Mouse (Mus musculus): ENCODE results near the gene Zfp444. TPM values are rescaled to one million over a fixed set of nuclear protein-coding genes. Genes with fewer than 3 reads are reported as not detected.

The Zfp444 gene
- polyA plus RNA-seq (2014; fragmentation: Nextera tagmentation; extraction: Ambion mirVana) = 43.5 and 52.4 TPM in 2 replicates

DNA sequence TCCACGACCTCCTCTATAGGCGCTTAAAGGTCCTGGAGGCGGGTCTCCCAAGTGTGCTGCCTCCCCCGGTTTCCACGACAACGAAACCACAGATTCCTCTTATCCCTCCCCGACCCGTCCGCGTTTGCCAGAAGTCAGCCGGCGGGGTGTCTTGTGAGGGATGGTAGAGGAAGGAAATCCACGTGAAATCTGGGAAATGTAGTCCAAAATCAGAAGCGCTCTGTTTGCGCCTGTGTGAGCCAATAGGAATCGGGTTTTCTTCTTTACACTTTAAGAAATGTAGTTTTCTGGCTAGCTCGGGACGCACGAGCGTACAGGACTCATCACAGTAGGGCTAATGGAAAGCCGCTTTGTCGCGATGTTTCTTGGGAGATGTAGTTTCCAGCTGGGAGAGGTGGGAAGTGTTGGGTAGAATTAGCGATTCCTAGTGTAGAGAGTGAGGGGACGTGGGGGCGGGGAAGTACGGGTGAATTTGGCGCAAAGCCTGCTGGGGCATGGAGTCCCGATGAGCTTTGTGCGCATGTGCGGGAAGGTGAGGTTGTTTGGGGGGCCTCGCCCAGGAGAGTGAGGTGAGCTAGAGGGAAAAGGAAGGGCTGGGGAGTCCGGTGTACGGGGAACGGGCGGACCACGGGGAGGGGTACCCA lies at the start of gene Zfp444:
Gene Zfp444 (plus strand): TSS at position 221 of the 644 bp plus-strand sequence.
- H3K27ac ChIP-seq (ENCODE audit: low read length) = peak within 1 kb of the TSS; percentile 76
- H3K4me3 ChIP-seq (ENCODE audit: low read depth, low read length) = peak within 1 kb of the TSS; percentile 60
- WGBS = under 1% methylated on average over 37 of the region's 37 CpGs
- peaks cover 7% of the 10 kb centered on the region; the same call in 1 of the 2 replicates for H3K4me1 ChIP-seq (ENCODE audit: control insufficient read depth, insufficient read depth, low read length)
- no peaks in the 10 kb centered on the region for H3K9me3 ChIP-seq (ENCODE audit: control insufficient read depth, low read depth, low read length)
- peak within 1 kb of the TSS; percentile 87 for H3K4me2 ChIP-seq (replicated peaks; ENCODE audit: low read depth, low read length)
- no peaks in the 10 kb centered on the region for H3K27me3 ChIP-seq (ENCODE audit: control insufficient read depth, insufficient read depth, low read length)
- ATAC-seq (ENCODE audit: insufficient number of reproducible peaks, insufficient read depth, low FRiP score, low read depth) = peak; percentile 97
- peak within 1 kb of the TSS; percentile 64 for H3K9ac ChIP-seq (replicated peaks; ENCODE audit: low read depth, low read length)
- H3K36me3 ChIP-seq (ENCODE audit: control insufficient read depth, insufficient read depth, low read length) = peaks cover 4% of the 10 kb centered on the region; the same call in 1 of the 2 replicates

DNA sequence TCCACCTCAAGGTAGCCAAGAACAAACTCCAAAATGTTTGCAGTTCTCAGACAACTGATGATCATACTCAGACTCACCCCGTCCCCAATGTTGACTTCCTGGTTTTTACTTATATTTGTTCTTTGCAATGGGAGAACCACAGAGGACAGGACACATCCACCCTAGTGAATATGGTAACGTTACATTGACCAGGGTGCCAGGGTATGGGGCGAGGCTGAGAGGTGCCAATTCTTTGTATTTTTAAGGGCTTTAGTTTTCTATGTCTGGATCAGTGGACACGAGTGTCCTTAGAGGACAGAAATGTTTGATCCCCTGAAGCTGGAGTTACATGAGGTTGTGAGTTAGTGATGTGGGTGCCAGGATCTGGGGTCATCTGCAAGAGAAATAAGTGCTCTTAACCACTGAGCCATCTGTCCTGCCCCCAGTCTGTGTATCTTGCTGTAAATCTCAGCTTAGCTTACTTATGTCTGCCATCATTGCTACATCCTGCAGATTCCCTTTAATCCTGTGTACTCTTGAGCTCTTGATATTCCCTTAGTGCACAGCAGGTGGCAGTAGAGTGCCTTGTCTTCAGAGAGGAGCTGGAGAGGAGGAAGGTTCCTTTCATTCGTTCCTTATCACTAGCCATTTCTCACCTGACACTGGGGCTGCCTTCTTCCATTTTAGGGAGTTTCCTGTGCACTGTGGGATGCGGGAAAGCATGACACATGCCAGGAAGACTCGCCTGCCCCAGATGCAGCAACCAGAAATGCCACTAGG lies 45.2 kb upstream of the Zfp444 start:
- H3K36me3 ChIP-seq (ENCODE audit: control insufficient read depth, insufficient read depth, low read length) = peaks cover 3% of the 10 kb centered on the region
- no peak overlapping the region for H3K27ac ChIP-seq (ENCODE audit: low read length)
- 36% methylated on average over 7 of the region's 7 CpGs for WGBS
- H3K9me3 ChIP-seq (ENCODE audit: control insufficient read depth, low read depth, low read length) = peaks cover 3% of the 10 kb centered on the region; the same call in 1 of the 2 replicates
- no peak overlapping the region for H3K4me2 ChIP-seq (replicated peaks; ENCODE audit: low read depth, low read length)
- ATAC-seq (ENCODE audit: insufficient number of reproducible peaks, insufficient read depth, low FRiP score, low read depth) = peak; percentile 59
- H3K27me3 ChIP-seq (ENCODE audit: control insufficient read depth, insufficient read depth, low read length) = no peaks in the 10 kb centered on the region
- H3K4me3 ChIP-seq (ENCODE audit: low read depth, low read length) = no peak overlapping the region
- no peak overlapping the region for H3K9ac ChIP-seq (replicated peaks; ENCODE audit: low read depth, low read length)
- no peaks in the 10 kb centered on the region for H3K4me1 ChIP-seq (ENCODE audit: control insufficient read depth, insufficient read depth, low read length)

DNA sequence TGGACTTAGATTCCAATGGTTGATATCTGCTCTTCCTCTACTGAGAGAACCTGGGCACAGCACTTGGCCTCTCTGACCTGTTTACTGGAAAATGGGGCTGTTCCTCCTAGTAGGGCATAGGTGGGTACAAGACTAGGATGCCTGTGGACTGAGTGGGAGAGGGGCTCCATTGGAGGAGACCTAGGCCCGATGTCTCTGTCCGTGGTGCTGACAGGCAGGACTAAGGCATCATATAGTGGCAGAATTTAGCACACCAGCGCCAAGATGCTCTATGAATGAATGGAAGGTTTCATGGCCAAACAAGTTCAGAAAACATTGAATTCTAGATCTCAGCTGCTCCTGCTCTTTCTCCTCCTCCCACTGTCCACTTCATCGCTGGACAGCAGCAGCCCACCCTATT lies 41.7 kb upstream of the Zfp444 start:
- H3K9ac ChIP-seq (replicated peaks; ENCODE audit: low read depth, low read length) = no peak overlapping the region
- H3K9me3 ChIP-seq (ENCODE audit: control insufficient read depth, low read depth, low read length) = peaks cover 14% of the 10 kb centered on the region; the same call in 1 of the 2 replicates
- no peak for ATAC-seq (ENCODE audit: insufficient number of reproducible peaks, insufficient read depth, low FRiP score, low read depth)
- no peaks in the 10 kb centered on the region for H3K4me1 ChIP-seq (ENCODE audit: control insufficient read depth, insufficient read depth, low read length)
- no peak overlapping the region for H3K4me2 ChIP-seq (replicated peaks; ENCODE audit: low read depth, low read length)
- WGBS = 35% methylated on average over 4 of the region's 4 CpGs
- peaks cover 19% of the 10 kb centered on the region for H3K36me3 ChIP-seq (ENCODE audit: control insufficient read depth, insufficient read depth, low read length)
- H3K27ac ChIP-seq (ENCODE audit: low read length) = no peak overlapping the region
- no peaks in the 10 kb centered on the region for H3K27me3 ChIP-seq (ENCODE audit: control insufficient read depth, insufficient read depth, low read length)
- no peak overlapping the region for H3K4me3 ChIP-seq (ENCODE audit: low read depth, low read length)

GRCm38 (mm10) chr7:6132646-6133045 lies 39.4 kb upstream of the Zfp444 start:
- no peak for ATAC-seq (ENCODE audit: insufficient number of reproducible peaks, insufficient read depth, low FRiP score, low read depth)
- Histone ChIP-seq H3K4me2 (replicated peaks; ENCODE audit: low read depth, low read length) (no peak overlapping the region), H3K4me3 (ENCODE audit: low read depth, low read length) (no peak overlapping the region), H3K36me3 (ENCODE audit: control insufficient read depth, insufficient read depth, low read length) (peaks cover 19% of the 10 kb centered on the region), H3K4me1 (ENCODE audit: control insufficient read depth, insufficient read depth, low read length) (no peaks in the 10 kb centered on the region), H3K9ac (replicated peaks; ENCODE audit: low read depth, low read length) (no peak overlapping the region), H3K27ac (ENCODE audit: low read length) (no peak overlapping the region), H3K27me3 (ENCODE audit: control insufficient read depth, insufficient read depth, low read length) (no peaks in the 10 kb centered on the region), H3K9me3 (ENCODE audit: control insufficient read depth, low read depth, low read length) (peaks cover 14% of the 10 kb centered on the region; the same call in 1 of the 2 replicates)
- 86% methylated on average over 30 of the region's 30 CpGs for WGBS

DNA sequence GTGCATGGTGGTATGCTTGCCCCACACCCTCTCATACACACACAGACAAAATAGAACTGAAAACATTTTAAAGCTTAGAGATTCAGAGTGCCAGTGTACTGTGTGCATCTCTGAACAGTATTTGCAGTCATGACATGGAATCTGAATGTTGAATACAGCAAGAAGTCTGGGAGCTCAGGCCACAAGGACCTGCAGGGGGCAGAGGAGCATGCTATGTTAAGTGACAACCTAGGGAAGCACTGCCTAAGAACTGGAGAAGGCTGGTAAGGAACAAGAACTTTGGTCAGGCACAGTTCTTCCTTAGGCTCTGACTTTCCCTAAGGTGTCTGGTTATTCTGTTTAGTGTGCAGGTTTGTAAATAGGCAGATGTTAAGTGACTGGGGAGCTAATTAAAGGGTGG lies 35.5 kb upstream of the Zfp444 start:
- H3K4me1 ChIP-seq (ENCODE audit: control insufficient read depth, insufficient read depth, low read length) = no peaks in the 10 kb centered on the region
- H3K36me3 ChIP-seq (ENCODE audit: control insufficient read depth, insufficient read depth, low read length) = peaks cover 24% of the 10 kb centered on the region
- H3K27ac ChIP-seq (ENCODE audit: low read length) = no peak overlapping the region
- ATAC-seq (ENCODE audit: insufficient number of reproducible peaks, insufficient read depth, low FRiP score, low read depth) = no peak
- no peaks in the 10 kb centered on the region for H3K27me3 ChIP-seq (ENCODE audit: control insufficient read depth, insufficient read depth, low read length)
- peaks cover 14% of the 10 kb centered on the region; the same call in 1 of the 2 replicates for H3K9me3 ChIP-seq (ENCODE audit: control insufficient read depth, low read depth, low read length)
- H3K4me2 ChIP-seq (replicated peaks; ENCODE audit: low read depth, low read length) = no peak overlapping the region
- H3K9ac ChIP-seq (replicated peaks; ENCODE audit: low read depth, low read length) = no peak overlapping the region
- H3K4me3 ChIP-seq (ENCODE audit: low read depth, low read length) = no peak overlapping the region

GRCm38 (mm10) chr7:6139295-6139694 lies 32.7 kb upstream of the Zfp444 start:
- no peak for ATAC-seq (ENCODE audit: insufficient number of reproducible peaks, insufficient read depth, low FRiP score, low read depth)
- Histone ChIP-seq H3K4me1 (ENCODE audit: control insufficient read depth, insufficient read depth, low read length) (no peaks in the 10 kb centered on the region), H3K4me3 (ENCODE audit: low read depth, low read length) (no peak overlapping the region), H3K4me2 (replicated peaks; ENCODE audit: low read depth, low read length) (no peak overlapping the region), H3K27ac (ENCODE audit: low read length) (no peak overlapping the region), H3K9ac (replicated peaks; ENCODE audit: low read depth, low read length) (no peak overlapping the region), H3K36me3 (ENCODE audit: control insufficient read depth, insufficient read depth, low read length) (peaks cover 10% of the 10 kb centered on the region; the same call in 1 of the 2 replicates), H3K9me3 (ENCODE audit: control insufficient read depth, low read depth, low read length) (no peaks in the 10 kb centered on the region), H3K27me3 (ENCODE audit: control insufficient read depth, insufficient read depth, low read length) (no peaks in the 10 kb centered on the region)
- 59% methylated on average over 3 of the region's 3 CpGs for WGBS

GRCm38 (mm10) chr7:6143991-6144531 lies 28.0 kb upstream of the Zfp444 start:
- no peak overlapping the region for H3K9ac ChIP-seq (replicated peaks; ENCODE audit: low read depth, low read length)
- no peak for ATAC-seq (ENCODE audit: insufficient number of reproducible peaks, insufficient read depth, low FRiP score, low read depth)
- H3K27ac ChIP-seq (ENCODE audit: low read length) = no peak overlapping the region

DNA sequence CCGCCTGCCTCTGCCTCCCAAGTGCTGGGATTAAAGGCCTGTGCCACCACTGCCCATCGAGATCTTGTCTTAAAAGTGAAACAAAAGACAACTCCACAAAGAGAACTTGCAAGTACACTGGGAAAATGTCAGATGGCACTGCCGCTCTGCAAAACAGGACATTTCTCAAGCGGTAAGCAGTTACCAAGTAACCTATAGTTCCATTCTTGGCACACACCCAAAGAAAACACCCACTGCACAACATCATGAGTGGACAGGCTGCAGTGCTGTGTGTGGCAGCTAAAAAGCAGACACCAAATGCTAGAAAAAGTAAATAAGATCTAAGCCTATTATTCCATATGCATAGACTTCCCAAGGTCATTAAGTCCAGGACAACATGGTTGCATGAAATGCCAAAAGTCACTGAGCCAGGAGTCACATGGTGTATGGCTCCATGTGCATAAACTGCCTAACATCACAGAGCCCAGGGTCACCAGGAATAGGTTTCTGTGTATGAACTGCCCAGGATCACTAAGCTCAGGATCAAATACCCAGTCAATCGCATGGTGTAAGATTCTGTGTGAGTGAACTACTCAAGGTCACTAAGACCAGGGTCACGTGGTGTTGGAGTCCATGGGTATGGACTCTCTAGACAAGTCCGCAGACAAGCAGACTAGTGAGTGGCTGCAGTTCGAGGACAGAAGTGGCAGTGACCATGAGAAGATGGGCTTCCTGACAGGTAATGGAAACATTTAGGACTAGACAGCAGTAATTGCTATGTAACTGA lies 26.4 kb upstream of the Zfp444 start:
- no peak overlapping the region for H3K9ac ChIP-seq (replicated peaks; ENCODE audit: low read depth, low read length)
- H3K4me2 ChIP-seq (replicated peaks; ENCODE audit: low read depth, low read length) = no peak overlapping the region
- WGBS = 82% methylated on average over 8 of the region's 8 CpGs
- H3K9me3 ChIP-seq (ENCODE audit: control insufficient read depth, low read depth, low read length) = no peaks in the 10 kb centered on the region
- H3K27me3 ChIP-seq (ENCODE audit: control insufficient read depth, insufficient read depth, low read length) = no peaks in the 10 kb centered on the region
- H3K4me3 ChIP-seq (ENCODE audit: low read depth, low read length) = no peak overlapping the region
- peaks cover 30% of the 10 kb centered on the region for H3K4me1 ChIP-seq (ENCODE audit: control insufficient read depth, insufficient read depth, low read length)
- no peak overlapping the region; the same call in 1 of the 2 replicates for H3K27ac ChIP-seq (ENCODE audit: low read length)
- peaks cover 4% of the 10 kb centered on the region; the same call in 1 of the 2 replicates for H3K36me3 ChIP-seq (ENCODE audit: control insufficient read depth, insufficient read depth, low read length)
- ATAC-seq (ENCODE audit: insufficient number of reproducible peaks, insufficient read depth, low FRiP score, low read depth) = no peak

More at GRCm38 (mm10) chr7:6143991-6144531, 28.0 kb upstream of the Zfp444 start:
- Histone ChIP-seq H3K4me2 (replicated peaks; ENCODE audit: low read depth, low read length) (no peak overlapping the region), H3K4me1 (ENCODE audit: control insufficient read depth, insufficient read depth, low read length) (peaks cover 27% of the 10 kb centered on the region), H3K36me3 (ENCODE audit: control insufficient read depth, insufficient read depth, low read length) (peaks cover 8% of the 10 kb centered on the region; the same call in 1 of the 2 replicates), H3K9me3 (ENCODE audit: control insufficient read depth, low read depth, low read length) (no peaks in the 10 kb centered on the region), H3K27me3 (ENCODE audit: control insufficient read depth, insufficient read depth, low read length) (no peaks in the 10 kb centered on the region), H3K4me3 (ENCODE audit: low read depth, low read length) (no peak overlapping the region)
- 88% methylated on average over 2 of the region's 2 CpGs for WGBS

All from stomach, embryonic 14.5 days (tissue).